Mouse (Mus musculus) kidney, embryonic 16.5 days (tissue): Measurements from ENCODE around the gene Hyal5. TPM values are rescaled to one million over a fixed set of nuclear protein-coding genes. Genes with fewer than 3 reads are reported as not detected.

Experiments used
- ATAC-seq: fragments of 200-750 bp; cut with Nextera tagmentation; 2 replicates; pipeline ENCODE4 v1.8.0; 2017; ENCODE audit warnings: moderate TSS enrichment; ENCODE audit not compliant: low FRiP score, low TSS enrichment
- H3K27ac ChIP-seq: fragments of 300-500 bp; sonication (generic); 2 replicates; pipeline ENCODE4 v1.5.1; 2014; ENCODE audit warnings: low read length
- H3K27me3 ChIP-seq: fragments of 300-500 bp; sonication (generic); 2 replicates; pipeline ENCODE4 v1.6.1; 2014; ENCODE audit warnings: low read length, control low read depth, mixed read lengths; ENCODE audit not compliant: insufficient read depth
- H3K36me3 ChIP-seq: fragments of 300-500 bp; sonication (generic); 2 replicates; pipeline ENCODE4 v1.6.1; 2014; ENCODE audit warnings: low read length, control low read depth, mixed read lengths; ENCODE audit not compliant: insufficient read depth
- H3K4me1 ChIP-seq: fragments of 300-500 bp; sonication (generic); 2 replicates; pipeline ENCODE4 v1.6.1; 2014; ENCODE audit warnings: low read length, control low read depth, mixed read lengths; ENCODE audit not compliant: insufficient read depth
- H3K4me2 ChIP-seq: fragments of 300-500 bp; sonication (generic); replicated peaks from 2 replicates; pipeline ENCODE4 v1.6.1; 2014; ENCODE audit warnings: low read depth, low read length
- H3K4me3 ChIP-seq: fragments of 300-500 bp; sonication (generic); 2 replicates; pipeline ENCODE4 v1.5.1; 2014; ENCODE audit warnings: mild to moderate bottlenecking, low read length
- H3K9ac ChIP-seq: fragments of 300-500 bp; sonication (generic); replicated peaks from 2 replicates; pipeline ENCODE4 v1.6.1; 2014; ENCODE audit warnings: low read length
- H3K9me3 ChIP-seq: fragments of 300-500 bp; sonication (generic); 2 replicates; pipeline ENCODE4 v1.6.1; 2016; ENCODE audit warnings: low read length, control low read depth
- WGBS: fragments of 180-500 bp; shearing (Covaris S2); extraction: QIAGEN DNeasy Blood & Tissue Kit; methylation state at CpG from one replicate; pipeline ENCODE4 v1.1.7; 2014; 5-methylcytosine and 5-hydroxymethylcytosine counted together
- polyA plus RNA-seq: library from polyadenylated mRNA; unstranded; fragments of >200 nt; fragmentation: Nextera tagmentation; extraction: Ambion mirVana; gene quantifications from 2 replicates; pipeline ENCODE4 v1.2.1, GENCODE M21; 2015

Gene Hyal5
- not detected in 2 replicates for polyA plus RNA-seq

DNA sequence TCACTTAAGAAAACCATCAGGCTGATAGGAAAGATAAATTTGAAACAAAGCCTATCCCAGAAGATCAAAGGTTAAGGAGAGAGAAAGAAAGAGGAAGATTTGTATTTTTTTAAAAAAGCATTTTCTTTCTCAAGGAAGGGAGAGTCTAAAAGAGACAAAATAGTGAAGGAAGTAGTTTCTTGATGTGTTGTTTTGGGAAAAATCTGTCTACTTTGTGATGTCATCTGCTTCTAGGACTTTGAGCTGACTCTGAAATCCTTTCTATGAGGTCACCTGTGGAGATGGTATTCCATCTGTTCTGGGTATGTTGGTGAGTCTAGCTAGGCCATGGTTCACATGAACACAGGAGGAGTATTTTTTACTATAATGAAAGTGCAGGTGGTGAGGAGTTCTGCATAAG lies at the start of gene Hyal5:
Gene Hyal5, plus strand, starts transcription at position 301 of the 400 bp plus-strand sequence.
- H3K4me3 ChIP-seq: no peak within 1 kb of the TSS
- H3K9ac ChIP-seq: no peak within 1 kb of the TSS
- H3K36me3 ChIP-seq: no peaks in the 10 kb centered on the region
- H3K4me2 ChIP-seq: no peak within 1 kb of the TSS
- no peak for ATAC-seq
- H3K27ac ChIP-seq: no peak within 1 kb of the TSS
- no peaks in the 10 kb centered on the region for H3K27me3 ChIP-seq
- H3K4me1 ChIP-seq: no peaks in the 10 kb centered on the region
- H3K9me3 ChIP-seq: no peaks in the 10 kb centered on the region

DNA sequence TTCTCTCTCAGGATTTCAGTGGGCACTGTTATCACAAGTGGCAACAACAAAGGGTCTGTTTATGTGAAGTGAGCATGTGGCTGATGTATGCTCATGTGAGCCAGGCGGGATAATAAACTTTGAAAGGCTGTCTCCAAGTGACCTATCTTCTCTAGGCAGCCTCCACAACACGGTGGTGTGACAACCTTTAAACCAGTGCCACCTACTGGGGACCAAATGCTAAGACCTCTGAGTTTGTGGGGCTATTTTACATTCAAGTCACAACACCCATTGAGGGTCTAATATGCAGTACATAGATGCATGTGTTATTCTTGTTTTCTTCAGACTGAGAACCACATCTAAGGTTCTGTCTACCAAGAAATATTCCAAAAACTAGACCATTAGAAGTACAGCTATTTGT lies 35.7 kb upstream of the Hyal5 start:
- Histone ChIP-seq H3K27me3 (no peaks in the 10 kb centered on the region), H3K9ac (no peak overlapping the region), H3K4me3 (no peak overlapping the region), H3K4me2 (no peak overlapping the region), H3K4me1 (no peaks in the 10 kb centered on the region), H3K9me3 (0 out of 2 replicates have a peak, but pooled peaks cover 2% of the 10 kb centered on the region), H3K36me3 (no peaks in the 10 kb centered on the region), H3K27ac (no peak overlapping the region)
- 45% methylated on average over 2 of the region's 2 CpGs for WGBS
- ATAC-seq: no peak

DNA sequence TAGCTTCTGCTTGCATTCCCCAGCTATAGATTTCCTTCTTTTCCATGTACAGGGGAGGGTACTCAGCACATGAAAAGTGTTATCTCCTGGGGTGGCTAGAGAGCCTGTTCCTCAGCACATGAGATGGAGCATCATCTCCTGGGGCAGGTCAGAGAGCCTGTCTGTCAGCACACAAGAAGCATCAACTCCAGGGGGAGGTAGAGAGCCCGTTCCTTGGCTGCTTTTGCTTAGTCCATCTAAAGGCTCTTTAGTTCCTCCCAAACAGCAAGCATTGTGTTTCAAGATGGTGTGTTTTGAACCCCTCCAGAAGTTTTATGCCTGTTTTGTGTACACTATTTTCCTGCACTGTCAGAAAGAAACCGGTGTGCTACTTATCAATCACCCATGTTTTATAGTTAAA lies 2.5 kb downstream of the Hyal5 start:
- H3K9me3 ChIP-seq: no peaks in the 10 kb centered on the region
- ATAC-seq: no peak
- H3K9ac ChIP-seq: no peak overlapping the region
- no peaks in the 10 kb centered on the region for H3K27me3 ChIP-seq
- H3K4me1 ChIP-seq: no peaks in the 10 kb centered on the region
- H3K27ac ChIP-seq: no peak overlapping the region
- H3K4me3 ChIP-seq: no peak overlapping the region
- WGBS: 47% methylated on average over 2 of the region's 2 CpGs
- H3K4me2 ChIP-seq: no peak overlapping the region
- no peaks in the 10 kb centered on the region for H3K36me3 ChIP-seq

DNA sequence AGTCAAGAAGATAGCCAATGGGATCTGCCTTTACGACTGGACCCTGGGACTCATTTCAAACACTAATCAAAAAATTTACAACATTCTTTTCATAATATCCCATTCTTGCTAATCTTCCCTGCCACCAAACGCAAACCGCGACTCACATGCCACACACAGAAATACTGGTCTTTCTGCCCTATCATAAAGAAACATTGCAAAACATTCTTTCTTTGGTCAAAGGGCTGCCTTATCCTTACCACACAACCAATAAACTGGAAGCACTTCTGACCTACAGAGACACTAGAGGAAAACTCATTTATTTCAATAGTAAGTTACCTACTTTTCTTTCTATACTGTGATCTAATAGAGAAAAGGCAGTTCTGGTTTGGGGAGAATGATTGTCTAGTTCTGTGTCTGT lies 5.9 kb downstream of the Hyal5 start:
- no peak overlapping the region for H3K27ac ChIP-seq
- no peak for ATAC-seq
- H3K27me3 ChIP-seq: no peaks in the 10 kb centered on the region
- H3K9ac ChIP-seq: no peak overlapping the region
- H3K4me1 ChIP-seq: no peaks in the 10 kb centered on the region
- no peak overlapping the region for H3K4me2 ChIP-seq
- H3K36me3 ChIP-seq: no peaks in the 10 kb centered on the region
- no peak overlapping the region for H3K4me3 ChIP-seq
- no peaks in the 10 kb centered on the region for H3K9me3 ChIP-seq
- 87% methylated on average over 4 of the region's 4 CpGs for WGBS

DNA sequence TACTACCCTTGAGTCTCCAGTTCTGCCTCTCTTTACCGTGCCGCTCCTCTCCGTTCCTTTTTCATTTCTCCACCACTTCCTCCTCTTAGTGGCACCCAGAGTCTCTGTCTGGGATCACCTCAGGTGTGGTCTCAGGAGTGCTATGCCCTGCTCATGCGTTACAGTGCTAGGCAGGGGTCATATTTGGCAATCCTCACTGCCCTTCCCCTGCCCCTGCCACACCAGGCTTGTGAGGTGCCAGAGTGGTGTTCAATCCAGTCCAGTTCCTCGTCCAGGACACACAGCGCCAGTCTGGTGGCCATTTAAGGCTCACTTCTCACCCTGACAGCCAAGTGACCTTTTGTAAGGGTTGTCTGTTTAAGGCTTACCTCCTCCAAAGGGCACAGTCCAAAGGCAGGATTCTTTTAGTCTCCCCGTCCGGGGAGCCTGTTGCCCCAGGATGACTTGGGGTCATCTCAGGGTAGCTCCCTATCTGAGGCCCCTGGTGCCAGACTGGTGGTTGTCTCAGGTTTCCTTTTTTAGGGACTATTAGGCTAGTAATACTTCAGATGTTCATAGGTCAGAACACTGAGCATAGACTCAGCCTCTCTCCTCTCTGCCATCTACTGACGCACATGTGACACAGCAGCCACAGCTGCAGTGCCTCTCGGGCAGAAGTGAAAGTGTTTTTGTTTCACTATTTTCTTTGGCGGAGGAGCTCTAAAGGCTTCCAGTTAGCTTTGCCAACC lies 36.5 kb downstream of the Hyal5 start:
- ATAC-seq: peak; percentile 89
- no peak overlapping the region for H3K9ac ChIP-seq
- 62% methylated on average over 11 of the region's 11 CpGs for whole genome bisulfite sequencing
- no peaks in the 10 kb centered on the region for H3K27me3 ChIP-seq
- peak overlapping the region; percentile 19 for H3K4me3 ChIP-seq
- H3K4me2 ChIP-seq: peak overlapping the region; percentile 37; the same call in 1 of the 2 replicates
- no peaks in the 10 kb centered on the region for H3K4me1 ChIP-seq
- H3K9me3 ChIP-seq: no peaks in the 10 kb centered on the region
- H3K36me3 ChIP-seq: no peaks in the 10 kb centered on the region
- no peak overlapping the region for H3K27ac ChIP-seq

DNA sequence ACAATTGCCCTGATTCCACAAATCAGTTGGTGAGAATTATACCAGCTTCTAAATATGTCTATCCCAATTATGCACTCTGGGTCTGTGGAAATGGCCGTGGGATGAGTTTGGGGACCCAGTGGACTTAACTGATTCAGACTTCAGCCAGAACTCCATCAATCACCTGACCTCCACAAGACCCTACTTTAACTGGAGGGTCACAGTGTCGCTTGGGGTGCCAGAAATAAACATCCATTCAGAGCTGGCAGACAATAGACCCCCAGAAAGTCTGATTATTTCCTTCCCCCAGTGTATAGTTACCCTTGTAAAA lies 37.0 kb downstream of the Hyal5 start:
- Histone ChIP-seq H3K4me2 (peak overlapping the region; percentile 37; the same call in 1 of the 2 replicates), H3K27ac (no peak overlapping the region), H3K27me3 (no peaks in the 10 kb centered on the region), H3K36me3 (no peaks in the 10 kb centered on the region), H3K4me1 (no peaks in the 10 kb centered on the region), H3K4me3 (peak overlapping the region; percentile 19), H3K9me3 (no peaks in the 10 kb centered on the region), H3K9ac (no peak overlapping the region)
- peak; percentile 6; the same call in 1 of the 2 replicates for ATAC-seq
- WGBS: 34% methylated on average over 2 of the region's 2 CpGs

DNA sequence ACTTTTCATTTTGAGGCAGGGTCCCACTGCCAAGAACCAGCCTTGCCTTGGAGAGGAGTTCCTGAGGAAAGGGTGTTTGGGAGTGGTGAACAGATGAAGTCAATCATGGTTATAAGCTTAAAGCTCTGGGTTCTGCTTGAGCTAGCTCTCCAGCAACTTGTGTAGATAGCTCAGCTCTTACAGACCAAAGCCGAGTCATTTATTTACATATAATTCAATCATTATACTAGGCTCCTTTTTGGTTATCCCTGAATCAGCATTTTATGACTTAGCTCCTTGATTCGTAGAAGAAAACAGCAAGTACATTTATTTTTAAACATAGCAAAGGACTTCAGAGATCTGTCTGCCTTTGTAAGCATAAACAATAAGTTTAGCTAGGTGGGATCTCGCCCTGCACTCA lies 47.3 kb downstream of the Hyal5 start:
- Histone ChIP-seq H3K4me1 (no peaks in the 10 kb centered on the region), H3K27me3 (no peaks in the 10 kb centered on the region), H3K4me3 (no peak overlapping the region), H3K36me3 (no peaks in the 10 kb centered on the region), H3K9me3 (no peaks in the 10 kb centered on the region), H3K27ac (no peak overlapping the region), H3K4me2 (no peak overlapping the region), H3K9ac (no peak overlapping the region)
- 76% methylated on average over 3 of the region's 3 CpGs for WGBS
- no peak for ATAC-seq

DNA sequence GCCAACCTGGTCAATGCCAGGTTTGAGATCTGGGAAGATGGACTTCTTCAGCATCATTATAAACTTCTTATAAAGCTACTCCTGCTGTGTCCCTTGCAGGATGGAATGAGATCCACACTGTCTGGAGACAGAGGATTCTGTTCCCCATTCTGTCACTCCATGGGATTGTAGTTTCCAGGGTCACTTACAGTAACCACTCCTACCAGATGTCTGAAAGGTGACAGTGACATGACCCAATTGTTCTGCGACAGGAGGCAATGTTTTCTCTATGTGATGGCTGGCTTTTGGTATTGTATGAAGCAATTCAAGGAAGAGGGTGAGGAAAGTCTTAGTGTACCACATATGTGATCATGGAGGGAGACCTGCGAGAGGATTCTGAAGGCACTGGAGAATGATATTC lies 50.0 kb downstream of the Hyal5 start:
- no peak overlapping the region for H3K27ac ChIP-seq
- no peaks in the 10 kb centered on the region for H3K27me3 ChIP-seq
- no peak overlapping the region for H3K4me2 ChIP-seq
- 88% methylated on average over 2 of the region's 2 CpGs for WGBS
- H3K36me3 ChIP-seq: no peaks in the 10 kb centered on the region
- no peaks in the 10 kb centered on the region for H3K4me1 ChIP-seq
- no peak overlapping the region for H3K9ac ChIP-seq
- H3K4me3 ChIP-seq: no peak overlapping the region
- no peak for ATAC-seq
- H3K9me3 ChIP-seq: no peaks in the 10 kb centered on the region

DNA sequence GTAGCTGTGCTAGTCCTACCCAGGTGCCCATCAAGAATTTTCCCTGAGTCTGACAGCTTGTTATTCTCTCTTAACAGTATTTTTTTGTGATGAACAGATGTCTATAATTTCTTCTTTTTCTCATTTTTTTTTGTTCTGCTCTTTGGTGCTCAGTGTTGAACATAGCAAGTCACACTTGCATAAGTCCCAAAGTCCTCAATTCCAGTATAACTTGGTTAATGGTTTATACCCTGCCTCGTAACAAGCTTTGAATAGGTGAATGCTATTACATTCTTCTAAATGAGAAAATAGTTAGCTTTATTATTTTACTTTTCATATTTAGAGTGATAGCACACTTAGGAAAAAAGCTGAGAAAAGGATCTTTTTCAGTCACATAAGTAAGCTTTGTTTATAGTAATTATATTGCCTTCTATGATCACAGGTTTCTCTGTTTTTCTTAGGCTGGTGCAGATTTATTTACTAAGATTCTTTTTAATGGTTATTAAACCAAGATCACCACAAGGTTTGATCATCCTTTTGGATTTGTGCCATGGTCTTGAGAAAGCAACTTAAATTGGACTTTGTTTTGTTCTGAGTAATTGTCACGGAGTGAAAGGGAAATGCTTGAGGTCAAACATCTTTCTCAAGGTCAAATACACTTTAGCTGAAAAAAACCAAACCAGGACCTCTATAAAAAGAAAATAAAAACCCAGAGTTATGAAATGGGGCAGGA lies 52.4 kb downstream of the Hyal5 start:
- H3K27ac ChIP-seq: no peak overlapping the region
- no peaks in the 10 kb centered on the region for H3K9me3 ChIP-seq
- H3K36me3 ChIP-seq: no peaks in the 10 kb centered on the region
- 54% methylated on average over 2 of the region's 2 CpGs for WGBS
- H3K4me2 ChIP-seq: no peak overlapping the region
- H3K4me1 ChIP-seq: no peaks in the 10 kb centered on the region
- H3K27me3 ChIP-seq: no peaks in the 10 kb centered on the region
- no peak overlapping the region for H3K4me3 ChIP-seq
- ATAC-seq: no peak
- H3K9ac ChIP-seq: no peak overlapping the region

DNA sequence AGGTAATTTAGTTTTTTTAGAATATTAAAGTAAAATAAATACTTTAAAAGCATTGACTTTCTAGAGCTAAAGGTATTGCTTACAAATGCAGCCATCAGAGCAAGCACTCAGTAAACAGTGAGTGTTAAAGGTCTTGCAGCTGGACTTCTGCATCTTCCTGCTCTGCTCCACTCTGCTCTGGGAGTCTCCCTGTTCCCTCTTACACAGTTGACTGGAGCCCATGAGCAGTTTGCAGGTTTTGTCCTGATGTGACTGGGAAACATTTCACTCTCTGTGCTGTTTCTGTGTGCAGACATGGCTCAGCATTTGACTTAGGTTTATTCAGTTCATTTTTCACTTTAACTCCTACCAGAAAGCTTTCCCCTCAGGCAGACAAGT lies 52.9 kb downstream of the Hyal5 start:
- Histone ChIP-seq H3K4me3 (no peak overlapping the region), H3K4me2 (no peak overlapping the region), H3K9me3 (no peaks in the 10 kb centered on the region), H3K9ac (no peak overlapping the region), H3K4me1 (no peaks in the 10 kb centered on the region), H3K36me3 (no peaks in the 10 kb centered on the region), H3K27me3 (no peaks in the 10 kb centered on the region), H3K27ac (no peak overlapping the region)
- ATAC-seq: peak; percentile 61; the same call in 1 of the 2 replicates
